Mouse (Mus musculus) bone marrow, adult 2 months (tissue): ENCODE measurements around the gene Daxx.

Experiments used
- CTCF ChIP-seq: fragments of 200-500 bp; IDR thresholded peaks from 2 replicates; pipeline ENCODE4 v1.5.1; 2011; ENCODE audit warnings: low read length, control low read depth; ENCODE audit not compliant: control insufficient read depth, insufficient read depth
- POLR2A ChIP-seq: fragments of 200-500 bp; IDR thresholded peaks from 2 replicates; pipeline ENCODE4 v1.6.1; 2011; ENCODE audit warnings: low read depth, mild to moderate bottlenecking, control low read depth, low read length, borderline replicate concordance; ENCODE audit not compliant: control insufficient read depth

DNA sequence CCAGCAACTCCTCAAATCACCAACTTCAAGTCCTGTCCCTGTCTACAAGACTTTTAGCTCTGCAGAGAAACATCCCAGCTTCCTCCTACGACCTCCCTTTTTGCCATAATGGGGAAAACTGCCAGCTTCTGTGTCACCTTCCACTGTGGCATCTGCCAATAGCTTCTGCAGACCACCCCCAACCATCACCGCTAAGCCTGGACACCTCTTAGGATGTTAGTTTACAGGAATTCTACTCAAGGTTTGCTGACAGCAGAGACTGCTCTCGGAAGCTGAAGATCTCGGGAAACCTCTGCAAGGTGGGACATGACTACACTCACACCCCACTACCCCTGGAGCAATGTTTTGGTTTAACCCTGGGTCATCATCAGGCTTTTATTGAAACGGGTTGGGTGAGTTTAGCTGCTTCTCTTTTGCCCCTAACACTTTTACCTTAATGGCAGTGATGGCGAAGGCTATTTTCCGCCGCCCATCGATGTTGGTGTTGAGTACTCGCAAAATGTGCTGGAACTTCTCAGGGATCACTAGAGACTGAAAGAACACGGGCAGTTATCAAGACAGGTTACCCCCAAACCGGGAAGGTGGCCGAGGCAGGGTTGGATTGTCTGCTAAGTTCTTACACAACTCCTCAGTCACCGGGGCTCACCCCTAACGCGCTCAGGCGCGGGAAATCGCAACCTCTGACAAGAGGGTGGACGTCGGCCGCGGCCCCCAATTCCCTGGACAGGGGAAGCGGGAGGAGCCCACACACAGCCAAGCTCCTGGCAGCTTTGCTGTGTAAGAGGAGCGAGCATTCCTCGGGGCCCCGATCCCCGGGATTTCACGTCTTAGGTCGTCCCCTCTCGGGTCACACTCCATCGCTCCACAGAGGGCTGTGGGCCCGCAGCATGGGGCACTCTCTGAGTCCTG is 45.7 kb downstream of the Daxx start:
- TF ChIP-seq CTCF (no peak), POLR2A (no peak)
